Comparison of ENCODE assay signal across 10 mouse cellular contexts in the genomic region with DNA sequence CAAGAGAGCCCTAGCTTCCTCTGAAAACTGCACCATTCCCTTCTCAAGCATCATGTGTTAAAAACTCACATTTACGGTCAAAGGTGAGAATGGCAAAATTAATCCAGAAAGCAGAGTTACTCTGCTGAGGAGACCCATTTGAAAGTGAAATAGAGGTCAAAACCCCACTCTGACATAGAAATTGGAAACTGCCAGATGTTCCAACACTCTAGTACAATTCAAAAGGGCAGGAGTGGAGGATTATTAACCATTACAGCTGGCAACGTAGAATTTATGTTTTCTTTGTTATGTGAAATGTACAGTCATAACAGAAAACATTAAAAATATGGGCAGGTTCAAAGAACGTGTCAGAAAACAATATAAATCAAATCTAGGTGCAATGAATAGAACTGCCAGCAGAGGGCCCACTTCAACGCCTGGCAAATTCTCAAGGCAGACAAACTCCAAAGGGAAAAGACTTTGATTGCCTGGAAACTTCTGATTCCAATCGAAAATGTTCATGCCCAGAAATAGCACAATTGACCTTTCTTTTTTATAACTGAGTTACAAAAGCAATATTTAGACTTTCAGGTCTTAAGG. TPM values are rescaled to one million over a fixed set of nuclear protein-coding genes. Genes with fewer than 3 reads are reported as not detected.
DNase-seq lines count a peak whose midpoint lies in the region; ATAC-seq lines count a peak whose summit lies in the region.
"Had no signal": no experiment of that assay in that cellular context is flagged by ENCODE, and none has a peak within 500 bp of the region (broad histone marks: within the 10 kb centered on the region; RNA-seq: fewer than 3 reads in every experiment).

No protein-coding gene starts in this region.

- H3K9ac ChIP-seq in heart, embryonic 11.5 days (ENCODE audit: low read depth, low read length), result no peak overlapping the region

- H3K36me3 ChIP-seq in heart, embryonic 11.5 days (ENCODE audit: control insufficient read depth, insufficient read depth, low read length), result no peaks in the 10 kb centered on the region

- no peak overlapping the region for H3K4me2 ChIP-seq in heart, embryonic 11.5 days

- H3K4me1 ChIP-seq in heart, embryonic 11.5 days (ENCODE audit: control insufficient read depth, insufficient read depth, low read length), result no peaks in the 10 kb centered on the region

- no peak for ATAC-seq in heart, embryonic 11.5 days (replicated peaks; ENCODE audit: insufficient number of reproducible peaks, low FRiP score, low TSS enrichment)

- H3K27me3 ChIP-seq in heart, embryonic 11.5 days (ENCODE audit: control insufficient read depth, insufficient read depth, low read length), result no peaks in the 10 kb centered on the region

- no peak overlapping the region for H3K4me3 ChIP-seq in heart, embryonic 11.5 days (ENCODE audit: low read depth, low read length)

- no peaks in the 10 kb centered on the region for H3K9me3 ChIP-seq in heart, embryonic 11.5 days (replicated peaks; ENCODE audit: control insufficient read depth, low read length)

- WGBS in heart, embryonic 11.5 days (ENCODE audit: insufficient replicate concordance), result 17% methylated on average over 5 of the region's 5 CpGs
- WGBS in large intestine, adult 2 months, result 15% methylated on average over 5 of the region's 5 CpGs

- no peak overlapping the region for H3K27ac ChIP-seq in heart, embryonic 11.5 days (ENCODE audit: low read depth, low read length)

- DNase-seq in heart, adult 8-10 months (ENCODE audit: low spot score), result peak; percentile 71
- DNase-seq in A20 (ENCODE audit: low read depth, low spot score) (peak; percentile 54), ZHBTc4 (ENCODE audit: low read depth, low spot score) (peak; percentile 50)
- peak; percentile 75 for DNase-seq in forelimb bud, embryonic 11.5 days (ENCODE audit: low read depth, low spot score)
- DNase-seq in large intestine, adult 2 months (ENCODE audit: low read depth, low spot score), result peak; percentile 18
- peak; percentile 74 for DNase-seq in lung, postnatal 10 days
- peak; percentile 67 for DNase-seq in thymus, postnatal 4 days

RNA-seq across cellular contexts. Expression of gene Rfpl4b, which starts 54.2 kb away (rescaled TPM):
- total RNA-seq in heart, adult 8-10 months (2022), result not detected
- not detected in 2 replicates for polyA plus RNA-seq in heart, embryonic 11.5 days (2014; fragmentation: Nextera tagmentation; extraction: Ambion mirVana)
- not detected in 2 replicates for polyA plus RNA-seq in large intestine, adult 2 months (2012; rRNA removed)
- polyA plus RNA-seq: heart, embryonic 16.5 days; neural tube, embryonic 14.5 days had no signal

Comparison
In these comparisons a context has a peak if more than half of its experiments do, and no peak if none do; other contexts are left out.
1. DNase-seq: peak in every context shown above with its lines; median percentile 75 in forelimb bud, embryonic 11.5 days; 74 in lung, postnatal 10 days; 71 in heart, adult 8-10 months; 67 in thymus, postnatal 4 days; 54 in A20; 50 in ZHBTc4; 18 in large intestine, adult 2 months.